Mouse (Mus musculus) stomach, postnatal 0 days (tissue): Measurements from ENCODE around the gene St6galnac1.

Experiments used
- CTCF ChIP-seq: IDR thresholded peaks from 2 replicates; pipeline ENCODE4 v1.5.1; 2016; ENCODE audit warnings: antibody characterized with exemption, low read depth, mild to moderate bottlenecking, moderate library complexity
- EP300 ChIP-seq: optimal IDR thresholded peaks from 2 replicates; pipeline ENCODE3; 2016; ENCODE audit warnings: antibody characterized with exemption

GRCm38 (mm10) chr11:116821057-116821940 is 46.0 kb upstream of the St6galnac1 start:
- no peak for TF ChIP-seq CTCF
- no peak for TF ChIP-seq EP300
